Mouse (Mus musculus) adrenal gland, adult 18-20 months (tissue): Measurements from ENCODE around the gene Car5b. TPM values are rescaled to one million over a fixed set of nuclear protein-coding genes. Genes with fewer than 3 reads are reported as not detected.
A peak's percentile ranks its signal among the peaks of the same experiment; 100 is the strongest.

Experiments
- DNase-seq, 2 experiments: peaks; one replicate each; pipeline ENCODE4 v3.0.0; 2021 to 2022; ENCODE audit warnings: low spot score in 2 of 2
- total RNA-seq, 2 experiments: library from RNA; stranded (reverse); gene quantifications; 1 replicate in 1 of 2; 2 replicates in 1 of 2; pipeline ENCODE4 v1.2.3; 2021

Car5b gene
- total RNA-seq, 2 experiments from 2014 or later = 26.1 to 46.2 TPM

- DNase-seq = no peak
These were observed 46.3 kb downstream of the Car5b start for GRCm38 (mm10) chrX:163981500-163981899.

- no peak for DNase-seq
These were observed 46.7 kb downstream of the Car5b start for GRCm38 (mm10) chrX:163981092-163981491.

GRCm38 (mm10) chrX:163958467-163958875 lies 69.3 kb downstream of the Car5b start, which contains the start of gene Zrsr2:
Gene Zrsr2 (minus strand): TSS chrX:163958661.
- peak; percentile 62 to 72 for DNase-seq

- DNase-seq = peak; percentile 33 to 60
These were observed 69.9 kb downstream of the Car5b start for GRCm38 (mm10) chrX:163957803-163958466.

GRCm38 (mm10) chrX:163957381-163957780 lies 70.4 kb downstream of the Car5b start:
- DNase-seq = no peak

- no peak for DNase-seq
These were observed 76.2 kb downstream of the Car5b start for GRCm38 (mm10) chrX:163951618-163952017.

- no peak for DNase-seq
These were observed 83.4 kb downstream of the Car5b start for GRCm38 (mm10) chrX:163944381-163944780.

GRCm38 (mm10) chrX:163938587-163938986 lies 89.2 kb downstream of the Car5b start:
- peak in 1 of 2 experiments; percentile 16 for DNase-seq

- DNase-seq = no peak
These were observed 93.1 kb downstream of the Car5b start for GRCm38 (mm10) chrX:163934731-163935130.

GRCm38 (mm10) chrX:163929550-163929949 lies 98.2 kb downstream of the Car5b start:
- DNase-seq = no peak

Other genes starting within 250 kb of the Car5b start
- 10 to 100 TPM; 16.5 to 17.4 TPM for gene Ap1s2, start 119.0 kb downstream of the Car5b start, total RNA-seq
- 10 to 100 TPM; 21.7 to 22.5 TPM for gene Zrsr2, start 69.3 kb downstream of the Car5b start, total RNA-seq
- gene Siah1b, start 48.5 kb upstream of the Car5b start, total RNA-seq = 1 to 10 TPM; 4.8 to 5.0 TPM
- gene Cltrn, start 60.8 kb upstream of the Car5b start, total RNA-seq = under 1 TPM in 1 of 2 experiments, not detected in 1; 0.80 TPM
- gene Ace2, start 111.3 kb upstream of the Car5b start, total RNA-seq = 1 to 10 TPM; 2.1 to 4.3 TPM
- gene Bmx, start 230.2 kb upstream of the Car5b start, total RNA-seq = under 1 TPM; 0.27 to 0.45 TPM
- 10 to 100 TPM in 1 of 2 experiments, 1 to 10 TPM in 1; 4.3 to 12.5 TPM for gene Pir, start 241.4 kb upstream of the Car5b start, total RNA-seq